Mouse (Mus musculus) layer of hippocampus, postnatal 25 days (tissue): ENCODE measurements around the gene Slc22a14. TPM values are rescaled to one million over a fixed set of nuclear protein-coding genes. Genes with fewer than 3 reads are reported as not detected.
"Not testable (repeated sequence)": the region's sequence is repeated elsewhere in the genome, so short reads cannot be mapped to it uniquely, and the experiment has no call there.

Source experiments
- DNase-seq, 2 experiments: peaks; one replicate each; pipeline ENCODE4 v3.0.0; 2022; ENCODE audit warnings: mixed read lengths in 2 of 2, low spot score in 1 of 2; ENCODE audit errors: extremely low spot score in 1 of 2
- total RNA-seq, 2 experiments: library from RNA; stranded (reverse); gene quantifications; 2 replicates each; pipeline ENCODE4 v1.2.3; 2021

The Slc22a14 gene
- total RNA-seq, 2 experiments from 2014 or later, result not detected

DNA sequence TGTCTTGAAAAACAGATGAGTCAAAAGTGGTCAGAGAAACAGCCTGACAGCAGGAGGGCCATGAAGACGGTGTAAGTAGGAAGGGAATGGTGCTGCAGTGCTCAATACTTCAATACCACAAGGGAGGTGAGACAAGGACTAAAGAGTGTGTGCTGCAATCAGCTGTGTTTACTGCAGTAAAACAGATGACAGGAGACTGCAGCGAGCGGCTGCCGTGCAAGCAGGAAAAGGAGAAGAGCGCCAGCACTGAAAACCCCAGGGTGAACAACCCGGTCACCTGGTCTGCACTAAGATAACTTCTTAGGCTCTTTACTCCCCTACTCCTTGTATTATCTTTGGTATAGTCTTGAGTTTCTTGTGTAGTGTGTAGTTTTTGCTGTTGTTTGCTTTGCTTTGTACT is 97.2 kb downstream of the Slc22a14 start:
- DNase-seq, result no peak

DNA sequence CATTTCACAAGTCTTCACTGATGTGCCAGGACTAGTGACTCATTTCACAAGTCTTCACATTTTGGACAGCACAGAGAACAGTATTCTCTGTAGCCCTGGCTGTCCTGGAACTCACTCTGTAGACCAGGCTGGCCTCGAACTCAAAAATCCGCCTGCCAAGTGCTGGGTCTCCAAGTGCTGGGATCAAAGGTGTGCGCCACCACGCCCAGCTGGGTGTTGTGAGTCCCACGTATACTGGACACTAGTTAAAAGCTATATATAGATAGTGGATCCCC is 99.3 kb downstream of the Slc22a14 start:
- not testable (repeated sequence) for DNase-seq

DNA sequence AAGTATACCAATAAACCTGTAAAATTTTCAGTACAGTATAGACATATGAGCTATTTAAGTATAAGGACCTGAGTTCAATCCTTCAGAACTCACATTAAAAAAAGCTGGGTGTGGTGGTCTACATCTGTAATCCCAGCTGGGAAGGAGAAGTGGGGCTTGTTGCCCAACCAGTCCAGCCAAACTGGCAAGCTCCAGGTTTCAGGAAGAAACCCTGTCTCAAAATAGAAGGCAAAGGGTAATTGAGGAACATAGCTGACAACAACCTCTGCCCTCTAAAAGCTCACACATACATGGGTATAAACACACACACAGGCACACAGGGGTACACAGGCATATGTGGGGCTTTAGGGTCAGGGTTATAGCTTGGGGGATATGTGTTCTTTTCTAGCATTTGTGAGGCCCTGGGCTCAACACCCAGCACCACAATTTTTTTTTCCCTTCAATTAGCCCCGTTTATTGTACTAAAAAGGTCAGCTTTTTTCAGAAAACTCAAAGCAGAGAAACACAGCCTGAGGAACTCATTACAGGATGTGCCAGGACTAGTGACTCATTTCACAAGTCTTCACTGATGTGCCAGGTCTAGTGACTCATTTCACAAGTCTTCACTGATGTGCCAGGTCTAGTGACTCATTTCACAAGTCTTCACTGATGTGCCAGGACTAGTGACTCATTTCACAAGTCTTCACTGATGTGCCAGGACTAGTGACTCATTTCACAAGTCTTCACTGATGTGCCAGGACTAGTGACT is 99.8 kb downstream of the Slc22a14 start:
- not testable (repeated sequence) for DNase-seq

DNA sequence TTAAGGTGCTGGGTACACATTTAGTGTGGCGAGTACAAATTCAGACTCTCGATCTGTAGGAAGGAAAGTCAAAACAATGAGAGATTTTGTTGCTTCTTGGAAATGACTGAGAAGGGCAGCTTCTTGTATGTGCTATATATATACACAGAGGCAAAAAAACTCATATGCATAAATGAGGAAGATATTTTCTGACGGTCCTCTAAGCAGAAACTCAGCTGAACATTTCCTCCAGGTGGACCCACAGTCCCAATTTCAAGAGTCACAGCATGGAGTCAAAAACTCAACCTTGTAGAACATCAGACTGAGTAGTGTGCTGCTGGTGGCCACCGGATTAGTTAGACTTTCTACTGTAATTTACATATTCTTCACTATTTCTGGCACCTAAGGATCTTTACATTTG is 102.3 kb downstream of the Slc22a14 start:
- no peak for DNase-seq

GRCm38 (mm10) chr9:119260825-119261224 is 104.5 kb downstream of the Slc22a14 start:
- no peak for DNase-seq

- DNase-seq, result no peak
Measured at GRCm38 (mm10) chr9:119258785-119259184, 106.6 kb downstream of the Slc22a14 start.

- no peak for DNase-seq
Measured at GRCm38 (mm10) chr9:119258128-119258527, 107.2 kb downstream of the Slc22a14 start.

DNA sequence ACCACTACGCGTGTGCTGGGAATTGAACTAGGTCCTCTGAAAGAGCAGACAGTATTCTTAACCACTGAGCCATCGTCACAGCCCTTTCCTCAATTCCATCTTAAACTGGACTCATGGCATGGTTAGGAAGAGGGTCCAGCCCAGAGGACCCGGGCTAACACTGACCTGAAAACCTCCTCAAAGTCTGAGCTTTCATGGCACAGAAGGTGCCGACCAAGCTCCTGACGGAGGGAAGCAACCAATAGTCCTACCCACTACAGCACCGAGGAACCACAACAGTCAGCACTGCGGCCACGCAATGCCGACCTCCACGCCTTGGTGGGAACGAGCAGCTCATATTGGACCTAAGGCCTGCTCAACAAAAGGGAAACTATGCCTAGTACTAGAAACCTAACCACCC is 109.2 kb downstream of the Slc22a14 start:
- no peak for DNase-seq

DNA sequence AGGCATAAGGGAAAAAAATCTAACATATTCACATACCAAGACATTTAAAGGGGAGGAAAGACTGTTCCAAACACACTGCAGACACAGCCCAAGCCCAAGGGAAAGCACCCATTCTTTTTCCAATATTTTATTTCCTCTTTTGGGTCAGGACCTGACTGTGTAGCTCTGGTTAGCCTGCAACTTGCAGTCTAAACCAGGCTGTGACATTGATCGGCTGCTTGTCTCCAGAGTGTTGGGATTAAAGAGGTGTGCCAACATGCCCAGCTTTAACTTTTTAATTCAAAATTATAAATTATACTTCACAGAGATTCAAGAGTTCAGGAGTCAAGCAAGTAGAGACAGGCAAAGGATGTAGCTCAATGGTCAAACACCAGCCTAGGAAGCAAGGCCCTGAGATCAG is 110.3 kb downstream of the Slc22a14 start:
- DNase-seq, result no peak

DNA sequence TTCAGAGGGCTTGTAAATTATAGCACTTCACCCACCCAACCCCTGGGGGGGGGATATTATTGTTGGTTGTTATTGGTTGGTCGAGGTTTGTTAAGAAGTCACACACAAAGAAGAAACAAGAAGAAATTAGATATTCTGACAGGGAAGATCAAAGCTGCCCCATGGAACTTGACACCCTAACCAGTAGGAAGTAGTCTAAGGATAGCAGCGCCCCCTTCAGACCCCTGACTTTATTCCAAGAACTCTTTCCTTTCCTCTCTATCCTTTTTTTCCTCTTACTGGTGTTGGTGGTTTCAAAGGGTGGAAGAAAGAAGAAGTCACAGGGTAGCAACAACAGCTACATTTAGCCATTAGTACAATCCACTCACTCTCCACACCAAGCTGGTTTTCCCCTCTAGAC is 111.2 kb downstream of the Slc22a14 start:
- DNase-seq, result no peak

DNA sequence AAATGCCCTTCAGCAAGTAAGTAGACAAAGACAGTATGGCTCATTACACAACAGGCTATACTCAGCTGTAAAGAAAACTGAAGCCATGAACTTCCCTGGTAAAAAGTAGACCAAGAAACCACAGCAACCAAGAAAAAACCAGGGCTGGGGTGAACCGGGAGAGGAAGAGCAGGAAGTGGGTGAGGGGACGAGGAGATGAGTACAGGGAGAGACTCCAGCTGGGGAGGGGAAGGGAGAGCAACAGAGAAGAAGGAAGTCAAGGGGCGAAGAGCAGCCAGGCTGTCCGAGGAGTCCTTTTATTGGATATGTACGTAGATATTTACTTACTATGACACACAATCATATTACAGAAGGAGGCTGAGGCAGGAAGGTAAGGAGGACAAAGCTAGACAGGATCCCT is 117.4 kb downstream of the Slc22a14 start:
- no peak for DNase-seq

DNA sequence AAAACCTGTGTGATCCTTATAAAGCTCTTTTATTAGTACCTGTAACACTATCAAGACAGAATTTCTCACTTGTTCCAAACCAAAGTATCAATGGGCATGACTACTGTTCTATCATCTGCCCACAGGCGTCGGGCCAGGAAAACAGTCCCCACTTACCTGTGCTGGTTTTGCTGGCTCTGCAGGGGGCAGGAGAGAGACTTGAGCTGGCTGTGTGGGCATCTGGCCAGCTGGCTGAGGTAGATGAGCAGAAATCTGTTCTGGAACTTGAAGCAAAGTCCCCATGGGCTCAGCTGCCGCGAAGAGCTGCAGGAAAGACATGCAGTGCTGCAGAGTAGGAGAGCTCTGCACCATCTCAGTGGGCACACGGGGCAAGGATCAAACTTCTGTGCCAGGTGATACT is 118.5 kb downstream of the Slc22a14 start:
- no peak for DNase-seq

- no peak for DNase-seq
Measured at GRCm38 (mm10) chr9:119243981-119244380, 121.4 kb downstream of the Slc22a14 start.

DNA sequence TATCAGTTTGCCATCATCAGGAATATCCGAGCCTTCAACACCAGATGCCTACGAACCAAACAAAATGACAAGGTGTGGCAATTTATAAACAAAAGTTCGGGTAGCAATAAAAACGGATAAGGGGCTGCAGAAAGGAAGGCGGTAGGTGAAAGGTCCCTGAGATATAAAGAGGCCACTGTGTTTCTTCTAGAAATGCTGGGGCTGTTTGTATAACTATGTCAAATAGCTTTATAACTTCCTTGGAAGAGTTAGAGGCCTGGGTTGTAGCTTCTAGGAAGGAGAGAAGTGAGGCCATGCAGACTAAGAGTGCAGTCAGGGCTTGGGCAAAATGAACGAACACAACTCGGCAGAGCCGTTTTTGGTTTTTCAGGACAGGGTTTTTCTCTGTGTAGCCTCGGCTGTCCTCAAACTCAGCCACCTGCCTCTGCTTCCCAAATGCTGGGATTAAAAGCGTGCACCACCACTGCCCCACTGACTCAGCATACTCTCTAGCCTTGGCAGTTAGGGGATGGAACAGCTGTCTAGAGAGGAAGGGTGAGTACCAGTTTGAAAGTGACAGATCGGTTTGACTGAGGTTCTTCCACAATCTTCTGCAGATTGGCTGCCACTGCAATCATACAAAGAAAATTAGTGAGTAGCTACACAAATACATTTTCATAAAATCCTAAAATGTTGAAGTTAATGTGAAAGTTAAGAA is 124.0 kb downstream of the Slc22a14 start:
- DNase-seq, result no peak

DNA sequence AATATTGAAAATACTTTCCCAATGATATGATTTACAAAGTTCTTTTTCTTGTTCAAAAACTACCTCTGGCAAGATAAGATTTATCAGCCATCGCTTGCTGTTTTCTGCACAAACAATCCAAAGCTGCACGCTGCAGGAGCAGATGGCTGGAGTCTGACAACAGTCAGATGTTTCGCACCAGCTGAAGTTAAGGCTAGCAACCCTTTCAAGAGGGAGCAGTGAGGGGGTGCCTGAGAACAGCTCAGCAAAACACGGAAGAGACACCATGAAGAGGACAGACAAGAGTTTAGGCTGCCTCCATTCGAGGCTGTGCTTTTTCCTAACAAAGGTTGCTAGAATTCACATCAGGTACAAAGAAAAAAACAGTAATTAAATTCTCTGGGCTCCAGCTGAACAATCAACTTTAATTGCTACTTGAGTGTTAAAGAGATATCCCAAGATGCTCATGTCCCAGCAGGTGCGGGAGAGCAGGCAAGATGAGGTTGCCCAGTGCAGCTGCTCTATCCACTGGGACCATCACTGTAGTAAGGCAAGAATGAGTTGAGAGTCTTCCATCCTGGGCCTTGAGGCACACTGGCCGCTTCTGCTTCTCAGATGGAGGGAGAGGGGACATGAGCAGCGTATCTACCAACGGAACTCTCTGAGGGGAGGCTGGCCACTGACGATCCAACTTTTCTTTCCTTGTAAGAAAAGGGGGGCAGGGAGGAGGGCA is 124.9 kb downstream of the Slc22a14 start:
- DNase-seq, result no peak

GRCm38 (mm10) chr9:119239274-119239673 is 126.1 kb downstream of the Slc22a14 start:
- DNase-seq, result no peak

- DNase-seq, result no peak
Measured at GRCm38 (mm10) chr9:119238796-119239195, 126.6 kb downstream of the Slc22a14 start.

DNA sequence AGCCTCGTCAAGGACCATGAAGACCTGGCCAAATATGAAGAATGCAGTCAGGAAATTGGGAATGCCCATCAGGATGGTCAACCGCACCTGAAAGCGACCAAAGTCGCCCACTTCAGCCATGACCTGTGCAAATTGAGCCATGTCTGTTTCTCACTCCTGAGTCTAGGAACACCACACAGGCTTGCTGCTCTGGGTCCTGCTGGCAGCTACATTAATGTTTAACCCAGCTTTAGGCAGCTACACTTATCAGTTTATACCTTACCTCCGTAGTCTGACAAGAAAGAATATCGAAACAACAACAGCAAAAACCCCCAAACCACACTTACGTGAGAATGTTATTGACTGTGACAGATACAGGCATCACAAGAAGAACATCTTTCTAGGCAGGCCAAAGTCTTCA is 133.8 kb downstream of the Slc22a14 start:
- no peak for DNase-seq

DNA sequence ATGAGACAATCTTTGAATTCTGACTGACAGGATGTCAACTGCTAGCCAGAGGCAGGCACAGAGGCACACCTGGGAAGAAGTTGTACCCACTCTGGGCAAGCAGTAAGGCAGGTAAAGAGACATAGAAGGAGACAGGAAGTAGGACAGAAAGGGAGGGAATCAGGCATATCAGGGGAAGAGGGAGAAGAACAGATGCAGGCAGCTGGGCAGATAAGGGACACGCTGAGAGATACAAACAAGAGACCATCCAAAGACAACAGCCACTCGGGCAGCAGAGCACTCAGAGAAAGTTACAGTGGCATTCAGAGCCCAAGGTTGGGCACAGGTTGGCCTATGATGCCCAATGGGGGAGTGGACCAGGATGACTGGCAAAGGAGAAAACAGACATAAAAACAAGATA is 134.5 kb downstream of the Slc22a14 start:
- no peak for DNase-seq

DNA sequence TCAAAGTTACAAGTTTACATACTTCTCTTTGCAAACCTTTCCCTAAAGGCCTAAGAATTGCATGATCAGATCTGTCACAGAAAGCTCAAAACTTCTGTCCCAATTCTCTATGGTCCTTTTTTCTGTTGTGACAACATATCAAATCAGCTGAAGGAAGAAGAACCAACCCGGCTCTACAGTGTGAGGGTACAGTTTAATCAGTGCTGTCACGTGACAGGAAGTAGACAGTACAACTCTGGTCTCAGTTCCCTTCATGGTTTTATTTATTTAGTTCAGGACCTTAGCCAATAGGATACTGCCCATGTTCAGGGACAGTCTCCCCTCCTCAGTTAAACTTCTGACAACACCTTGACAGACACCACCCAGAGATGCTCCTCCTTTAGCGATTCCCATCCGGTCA is 145.1 kb downstream of the Slc22a14 start:
- no peak for DNase-seq

DNA sequence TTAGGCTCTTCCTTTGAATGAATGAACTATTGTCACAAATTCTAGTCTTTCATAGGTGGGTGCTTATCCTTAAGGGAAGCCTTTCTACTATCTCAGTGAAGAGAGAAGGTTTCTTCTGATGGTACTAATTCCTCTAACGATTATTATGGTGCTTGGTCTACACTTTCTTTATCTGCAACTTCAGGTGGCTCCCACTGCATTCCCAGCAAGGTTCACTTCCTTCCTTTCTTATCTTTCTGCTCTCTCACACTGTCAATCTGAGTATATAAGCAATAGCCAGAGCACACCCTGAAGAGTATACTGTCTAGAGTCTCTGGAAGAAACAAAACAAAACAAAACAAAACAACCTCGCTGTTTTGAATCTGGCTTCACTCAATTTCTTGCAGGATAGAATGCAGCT is 145.7 kb downstream of the Slc22a14 start:
- no peak for DNase-seq

- DNase-seq, result not testable (repeated sequence)
Measured at GRCm38 (mm10) chr9:119215341-119215740, 150.0 kb downstream of the Slc22a14 start.
